Mouse (Mus musculus): Measurements from ENCODE around the gene Qk.

DNA sequence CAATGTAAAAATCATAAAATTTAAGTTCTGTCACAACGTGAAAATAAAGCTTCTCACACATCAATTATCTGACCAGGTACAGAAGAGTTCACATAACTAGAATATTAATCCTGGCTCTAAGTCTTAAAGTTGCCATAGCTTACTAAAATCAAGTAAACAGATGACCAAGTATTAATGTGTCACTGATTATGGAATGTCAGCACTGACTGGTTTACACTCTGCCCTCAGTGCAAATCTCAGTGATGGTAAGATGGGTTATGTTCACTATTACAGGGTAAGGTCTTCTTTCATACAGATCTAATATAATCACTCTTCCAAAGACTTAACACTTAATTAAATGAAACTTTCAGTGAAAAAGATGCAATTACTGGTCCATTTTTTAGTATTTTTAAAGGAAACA is 20.3 kb downstream of the Qk start:
- TF ChIP-seq POLR2A (IDR thresholded peaks at IDR 0.05; ENCODE audit: insufficient read depth, low read length) (no peak), EP300 (IDR thresholded peaks at IDR 0.05; ENCODE audit: insufficient read depth, low read depth, low read length) (no peak), CTCF (IDR thresholded peaks at IDR 0.05; ENCODE audit: low read depth, low read length) (no peak)
